In the genomic region with DNA sequence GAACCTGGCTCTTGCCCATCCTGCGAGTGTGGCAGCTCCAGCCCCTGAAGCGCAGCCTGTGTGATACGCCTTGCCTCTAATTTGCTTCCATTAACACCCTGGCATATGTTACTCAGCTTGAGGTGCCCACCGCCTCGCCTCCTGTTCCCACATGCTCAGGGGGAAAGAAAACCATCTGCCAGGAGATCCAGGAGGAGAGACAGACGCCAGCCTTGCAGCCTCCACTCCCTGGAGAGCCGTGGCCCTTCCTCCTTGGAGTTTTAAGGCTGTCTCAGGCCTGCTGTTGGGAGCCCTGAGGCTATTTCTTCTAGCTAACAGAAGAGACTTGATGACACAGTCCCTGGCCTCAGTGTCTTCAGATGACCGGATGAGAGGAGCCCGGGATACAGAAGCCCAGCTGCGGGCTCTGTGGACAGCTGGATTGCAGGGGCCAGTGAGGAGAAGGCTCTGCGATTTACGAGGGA, we compare ENCODE assay signal across 9 mouse cellular contexts. TPM values are rescaled to one million over a fixed set of nuclear protein-coding genes. Genes with fewer than 3 reads are reported as not detected.
DNase-seq lines count a peak whose midpoint lies in the region; ATAC-seq lines count a peak whose summit lies in the region.
"Had no signal": no experiment of that assay in that cellular context is flagged by ENCODE, and none has a peak within 500 bp of the region (broad histone marks: within the 10 kb centered on the region; RNA-seq: fewer than 3 reads in every experiment).

No protein-coding gene starts in this region.

- H3K36me3 ChIP-seq in forebrain, embryonic 11.5 days (ENCODE audit: control insufficient read depth, insufficient read depth, low read length) = no peaks in the 10 kb centered on the region
- no peaks in the 10 kb centered on the region for H3K36me3 ChIP-seq in hindbrain, embryonic 10.5 days

- H3K4me3 ChIP-seq in forebrain, embryonic 11.5 days (ENCODE audit: low read depth, low read length) = no peak overlapping the region
- no peak overlapping the region for H3K4me3 ChIP-seq in hindbrain, embryonic 10.5 days
- H3K4me3 ChIP-seq: megakaryocyte, embryonic 14.5 days had no signal

- DNase-seq in layer of hippocampus, adult 11-12 months (ENCODE audit: low spot score) = peak; percentile 35
- DNase-seq in layer of hippocampus, postnatal 10 days (ENCODE audit: low spot score in 2 of 2) = no peak
- peak; percentile 66 for DNase-seq in forebrain, embryonic 11.5 days (ENCODE audit: low spot score)
- peak; percentile 52 for DNase-seq in hindbrain, embryonic 10.5 days (ENCODE audit: low spot score)
- peak; percentile 51 to 56 for DNase-seq in left cerebral cortex, postnatal 10 days (ENCODE audit: extremely low spot score in 1 of 2, low spot score in 2 of 2)
- DNase-seq in right cerebral cortex, adult 18-20 months = peak; percentile 60
- DNase-seq in thymus, postnatal 25 days = no peak

- H3K9me3 ChIP-seq in forebrain, embryonic 11.5 days (ENCODE audit: control insufficient read depth, low read length) = no peaks in the 10 kb centered on the region
- H3K9me3 ChIP-seq in hindbrain, embryonic 10.5 days = no peaks in the 10 kb centered on the region
- H3K9me3 ChIP-seq: megakaryocyte, embryonic 14.5 days had no signal

- no peak; the same call in 1 of the 2 replicates for ATAC-seq in forebrain, embryonic 11.5 days (replicated peaks; ENCODE audit: low FRiP score)
- ATAC-seq in erythroid progenitor cell, adult 5-6 weeks (replicated peaks; ENCODE audit: low FRiP score, poor library complexity, severe bottlenecking) = no peak

- H3K9ac ChIP-seq in forebrain, embryonic 11.5 days (ENCODE audit: low read length) = peak overlapping the region; percentile 12; the same call in 1 of the 2 replicates

- peaks cover 12% of the 10 kb centered on the region for H3K4me1 ChIP-seq in forebrain, embryonic 11.5 days (replicated peaks; ENCODE audit: control insufficient read depth, insufficient read depth, low read length)
- peaks cover 84% of the 10 kb centered on the region for H3K4me1 ChIP-seq in hindbrain, embryonic 10.5 days (replicated peaks)
- H3K4me1 ChIP-seq: megakaryocyte, embryonic 14.5 days had no signal

- intact Hi-C loops in left cerebral cortex, postnatal 10 days (cut with DNase I) = no loop called here

- H3K27ac ChIP-seq in forebrain, embryonic 11.5 days (ENCODE audit: low read depth, low read length) = peak overlapping the region; percentile 62; the same call in 1 of the 2 replicates
- H3K27ac ChIP-seq in hindbrain, embryonic 10.5 days = peak overlapping the region; percentile 79

- H3K4me2 ChIP-seq in forebrain, embryonic 11.5 days (ENCODE audit: low read depth, low read length, severe bottlenecking) = no peak overlapping the region

- whole genome bisulfite sequencing in forebrain, embryonic 11.5 days = 68% methylated on average over 12 of the region's 12 CpGs
- 53% methylated on average over 12 of the region's 12 CpGs for WGBS in hindbrain, embryonic 10.5 days

- H3K27me3 ChIP-seq in forebrain, embryonic 11.5 days (ENCODE audit: control insufficient read depth, insufficient read depth, low read length) = no peaks in the 10 kb centered on the region
- H3K27me3 ChIP-seq in hindbrain, embryonic 10.5 days (ENCODE audit: insufficient read depth, poor library complexity, severe bottlenecking) = no peaks in the 10 kb centered on the region

RNA-seq across cellular contexts. Expression of a gene that starts 32.1 kb away (rescaled TPM):
- total RNA-seq in layer of hippocampus, postnatal 10 days (2021) = 100 to 1,000 TPM; 100 to 113 TPM
- 30.4 and 32.5 TPM in 2 replicates for polyA plus RNA-seq in forebrain, embryonic 11.5 days (2014; fragmentation: Nextera tagmentation; extraction: Ambion mirVana)
- polyA plus RNA-seq in hindbrain, embryonic 10.5 days (2016; fragmentation: Nextera tagmentation; extraction: Ambion mirVana) = 38.6 and 56.5 TPM in 2 replicates
- total RNA-seq in left cerebral cortex, postnatal 10 days (2021) = 100 to 1,000 TPM; 110 to 127 TPM
- total RNA-seq in erythroid progenitor cell, adult 5-6 weeks (2015; ENCODE audit: low replicate concordance) = 1.3 and 2.9 TPM in 2 replicates
- total RNA-seq in erythroid progenitor cell, adult 5-6 weeks (2017; ENCODE audit: low replicate concordance) = 0.90 and 1.9 TPM in 2 replicates

Comparison
In these comparisons a context has a peak if more than half of its experiments do, and no peak if none do; other contexts are left out.
1. DNase-seq: peak in layer of hippocampus, adult 11-12 months (single experiment), forebrain, embryonic 11.5 days (single experiment), hindbrain, embryonic 10.5 days (single experiment), left cerebral cortex, postnatal 10 days (2 of 2) and right cerebral cortex, adult 18-20 months (single experiment); none in layer of hippocampus, postnatal 10 days (0 of 2) and thymus, postnatal 25 days (single experiment).
2. RNA of a gene that starts 32.1 kb away (total RNA-seq): 110 to 127 TPM in left cerebral cortex, postnatal 10 days and 100 to 113 TPM in layer of hippocampus, postnatal 10 days; 0.90 to 2.9 TPM in erythroid progenitor cell, adult 5-6 weeks; every median in the first group is over 10 times any median in the second.